Mouse (Mus musculus): ENCODE measurements around the gene Esr1.

GRCm38 (mm10) chr10:4602466-4602865 is 8.9 kb upstream of the Esr1 start:
- TF ChIP-seq CTCF (IDR thresholded peaks at IDR 0.05; ENCODE audit: control insufficient read depth, insufficient read depth, insufficient replicate concordance, low read depth, low read length) = no peak
- no peak for TF ChIP-seq POLR2A (IDR thresholded peaks at IDR 0.05; ENCODE audit: control insufficient read depth, low read depth, low read length)
